30 mouse cellular contexts compared by ENCODE assay signal in the genomic region with DNA sequence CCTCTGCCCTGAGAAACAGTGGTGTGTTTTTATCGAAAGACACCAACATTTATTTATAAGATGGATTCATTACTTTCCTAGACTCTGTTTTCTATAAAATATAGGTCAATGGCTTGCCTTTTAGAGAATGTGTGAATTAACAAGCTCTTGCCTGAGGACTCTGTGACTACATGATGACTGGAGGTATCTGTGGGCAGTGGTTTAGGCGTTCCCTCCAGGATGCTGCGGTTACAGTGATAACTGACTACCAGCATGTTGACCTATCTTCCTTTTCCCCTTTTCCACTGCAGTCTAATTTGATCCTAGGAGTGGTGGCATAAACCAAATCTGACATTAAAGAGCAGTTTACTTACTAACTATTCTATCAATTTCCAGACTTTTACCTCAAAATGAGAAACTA.
DNase-seq lines count a peak whose midpoint lies in the region; ATAC-seq and TF ChIP-seq lines count a peak whose summit lies in the region.
"Had no signal": no experiment of that assay in that cellular context is flagged by ENCODE, and none has a peak within 500 bp of the region (broad histone marks: within the 10 kb centered on the region; RNA-seq: fewer than 3 reads in every experiment).

No protein-coding gene starts in this region.

- H3K4me3 ChIP-seq in liver, embryonic 13.5 days (replicated peaks), result no peak overlapping the region
- no peak overlapping the region for H3K4me3 ChIP-seq in liver, embryonic 12.5 days
- no peak overlapping the region for H3K4me3 ChIP-seq in MEL (ENCODE audit: control insufficient read depth in 1 of 2, insufficient read depth in 1 of 2, low read depth in 2 of 2, low read length in 2 of 2)
- H3K4me3 ChIP-seq: embryonic facial prominence, embryonic 10.5 days; embryonic facial prominence, embryonic 13.5 days; erythroblast, embryonic 14.5 days; forebrain, embryonic 12.5 days; forebrain, embryonic 15.5 days; gastrocnemius, adult 2 months; heart, embryonic 12.5 days; heart, embryonic 15.5 days; hindbrain, embryonic 15.5 days had no signal

- TF ChIP-seq EP300 in MEL (IDR thresholded peaks at IDR 0.05; ENCODE audit: low read depth in 1 of 2, low read length in 2 of 2), result peak; percentile 95 to 97

- TF ChIP-seq CTCF in MEL (IDR thresholded peaks at IDR 0.05 in 2 of 3, conservative IDR thresholded peaks at IDR 0.05 in 1 of 3; ENCODE audit: control insufficient read depth in 1 of 3, insufficient read depth in 1 of 3, low read depth in 2 of 3, low read length in 3 of 3, poor library complexity in 1 of 3, severe bottlenecking in 1 of 3), result no peak

- WGBS in liver, embryonic 13.5 days (ENCODE audit: insufficient replicate concordance), result 54% methylated on average over 3 of the region's 3 CpGs
- WGBS in liver, embryonic 12.5 days (ENCODE audit: insufficient replicate concordance), result 46% methylated on average over 3 of the region's 3 CpGs

- DNase-seq in liver, embryonic 13.5 days, result no peak
- DNase-seq in MEL (ENCODE audit: low read depth, low spot score), result peak; percentile 91
- peak; percentile 16 for DNase-seq in c-Kit-positive CD71-positive TER-119-negative erythroid progenitor cells, embryonic 14.5 days (ENCODE audit: low read depth)
- DNase-seq in right cerebral cortex, postnatal 14 days, result no peak
- DNase-seq: adrenal gland, postnatal 10 days; adrenal gland, postnatal 36 days; cerebellum, adult 18-20 months; cerebellum, adult 9-11 months; cerebellum, postnatal 25 days; embryo, embryonic 11 days; gastrocnemius, adult 2 months; gastrocnemius, postnatal 25 days; heart, adult 18-20 months; heart, postnatal 10 days; heart, postnatal 4 days had no signal

- no peaks in the 10 kb centered on the region for H3K27me3 ChIP-seq in liver, embryonic 13.5 days
- no peaks in the 10 kb centered on the region for H3K27me3 ChIP-seq in liver, embryonic 12.5 days (replicated peaks)
- no peaks in the 10 kb centered on the region for H3K27me3 ChIP-seq in MEL (ENCODE audit: control insufficient read depth in 1 of 2, insufficient read depth in 2 of 2, low read length in 2 of 2)
- H3K27me3 ChIP-seq: embryonic facial prominence, embryonic 13.5 days; forebrain, embryonic 12.5 days; forebrain, embryonic 15.5 days; heart, embryonic 12.5 days; heart, embryonic 15.5 days; hindbrain, embryonic 15.5 days; Patski had no signal

- no peaks in the 10 kb centered on the region for H3K9me3 ChIP-seq in liver, embryonic 13.5 days (replicated peaks)
- H3K9me3 ChIP-seq in liver, embryonic 12.5 days (replicated peaks), result no peaks in the 10 kb centered on the region
- H3K9me3 ChIP-seq in MEL (replicated peaks; ENCODE audit: insufficient read depth, low read length), result no peaks in the 10 kb centered on the region
- H3K9me3 ChIP-seq: embryonic facial prominence, embryonic 10.5 days; embryonic facial prominence, embryonic 13.5 days; forebrain, embryonic 12.5 days; forebrain, embryonic 15.5 days; heart, embryonic 12.5 days; heart, embryonic 15.5 days; hindbrain, embryonic 15.5 days had no signal

- peaks cover 53% of the 10 kb centered on the region for H3K36me3 ChIP-seq in liver, embryonic 13.5 days
- H3K36me3 ChIP-seq in liver, embryonic 12.5 days, result peaks cover 61% of the 10 kb centered on the region
- peaks cover 8 to 47% of the 10 kb centered on the region in 2 experiments for H3K36me3 ChIP-seq in MEL (ENCODE audit: control insufficient read depth in 1 of 2, insufficient read depth in 2 of 2, low read length in 2 of 2)

- ATAC-seq in liver, embryonic 13.5 days (ENCODE audit: low read depth), result peak; percentile 48; the same call in 1 of the 2 replicates
- ATAC-seq in liver, embryonic 12.5 days, result no peak
- peak; percentile 77 for ATAC-seq in megakaryocyte progenitor cell, adult 5-6 weeks (replicated peaks; ENCODE audit: poor library complexity)
- no peak for ATAC-seq in megakaryocyte, adult 5-6 weeks (ENCODE audit: poor library complexity, severe bottlenecking)
- no peak for ATAC-seq in frontal cortex, adult (ENCODE audit: low TSS enrichment)
- ATAC-seq: CD4-positive, CD25-positive, alpha-beta regulatory T cell, adult 4 months; forebrain, embryonic 15.5 days; intestine, postnatal 0 days; Patski had no signal

- no peak overlapping the region for H3K4me2 ChIP-seq in liver, embryonic 13.5 days
- no peak overlapping the region for H3K4me2 ChIP-seq in liver, embryonic 12.5 days
- H3K4me2 ChIP-seq: embryonic facial prominence, embryonic 13.5 days; forebrain, embryonic 12.5 days; forebrain, embryonic 15.5 days; heart, embryonic 12.5 days; heart, embryonic 15.5 days; hindbrain, embryonic 15.5 days had no signal

- H3K79me2 ChIP-seq in MEL (ENCODE audit: control insufficient read depth, insufficient read depth, low read length, poor library complexity), result no peaks in the 10 kb centered on the region

- H3K9ac ChIP-seq in liver, embryonic 13.5 days, result no peak overlapping the region
- H3K9ac ChIP-seq in liver, embryonic 12.5 days, result no peak overlapping the region
- no peak overlapping the region; the same call in 1 of the 2 replicates for H3K9ac ChIP-seq in MEL (ENCODE audit: control insufficient read depth, low read depth, low read length, poor library complexity, severe bottlenecking)
- H3K9ac ChIP-seq: embryonic facial prominence, embryonic 13.5 days; forebrain, embryonic 12.5 days; forebrain, embryonic 15.5 days; heart, embryonic 12.5 days; heart, embryonic 15.5 days; hindbrain, embryonic 15.5 days had no signal

- no peak overlapping the region for H3K27ac ChIP-seq in liver, embryonic 13.5 days
- no peak overlapping the region for H3K27ac ChIP-seq in liver, embryonic 12.5 days
- peak overlapping the region; percentile 81 for H3K27ac ChIP-seq in MEL (ENCODE audit: control insufficient read depth, low read depth, low read length)
- H3K27ac ChIP-seq: embryonic facial prominence, embryonic 10.5 days; embryonic facial prominence, embryonic 13.5 days; forebrain, embryonic 12.5 days; forebrain, embryonic 15.5 days; gastrocnemius, adult 2 months; heart, embryonic 15.5 days; hindbrain, embryonic 15.5 days had no signal

- no peak for TF ChIP-seq POLR2A in MEL (IDR thresholded peaks at IDR 0.05; ENCODE audit: control insufficient read depth in 1 of 2, insufficient read depth in 1 of 2, low read depth in 1 of 2, low read length in 2 of 2, poor library complexity in 1 of 2)

- H3K4me1 ChIP-seq in liver, embryonic 13.5 days (replicated peaks), result peaks cover 12% of the 10 kb centered on the region; the same call in 1 of the 2 replicates
- peaks cover 4% of the 10 kb centered on the region; the same call in 1 of the 2 replicates for H3K4me1 ChIP-seq in liver, embryonic 12.5 days
- H3K4me1 ChIP-seq in MEL (ENCODE audit: control insufficient read depth in 1 of 2, insufficient read depth in 2 of 2, low read length in 2 of 2), result peaks cover 21 to 32% of the 10 kb centered on the region in 2 experiments
- H3K4me1 ChIP-seq: embryonic facial prominence, embryonic 10.5 days; embryonic facial prominence, embryonic 13.5 days; forebrain, embryonic 12.5 days; forebrain, embryonic 15.5 days; hindbrain, embryonic 15.5 days had no signal

- no peak for TF ChIP-seq RAD21 in MEL (IDR thresholded peaks at IDR 0.05; ENCODE audit: low read depth, low read length)

TF ChIP-seq in MEL, 35 proteins besides CTCF, POLR2A, EP300 and RAD21 (continues in another document):
- TF ChIP-seq RCOR1 (IDR thresholded peaks at IDR 0.05; ENCODE audit: low read depth, low read length) (peak; percentile 97), MEF2A (IDR thresholded peaks at IDR 0.05; ENCODE audit: extremely low read depth, insufficient replicate concordance, low read depth, low read length, poor library complexity, severe bottlenecking) (no peak), USF1 (IDR thresholded peaks at IDR 0.05; ENCODE audit: low read depth, low read length) (no peak), UBTF (IDR thresholded peaks at IDR 0.05; ENCODE audit: borderline replicate concordance, insufficient read depth, low read depth, low read length) (no peak), NRF1 (IDR thresholded peaks at IDR 0.05; ENCODE audit: insufficient read depth, low read depth, low read length, poor library complexity, severe bottlenecking) (no peak), ETS1 (IDR thresholded peaks at IDR 0.05; ENCODE audit: low read depth, low read length) (peak; percentile 79; the same call in 1 of the 2 replicates), MAX (IDR thresholded peaks at IDR 0.05; ENCODE audit: low read length) (peak; percentile 48; the same call in 1 of the 2 replicates), SIN3A (IDR thresholded peaks at IDR 0.05; ENCODE audit: low read length) (peak; percentile 63), SMC3 (IDR thresholded peaks at IDR 0.05; ENCODE audit: low read depth, low read length) (no peak), MYC (IDR thresholded peaks at IDR 0.05; ENCODE audit: low read depth, low read length) (0 out of 2 replicates have a peak, but pooled peaks have one; percentile 25), ZKSCAN1 (IDR thresholded peaks at IDR 0.05; ENCODE audit: low read depth, low read length) (no peak), POLR2AphosphoS5 (IDR thresholded peaks at IDR 0.05; ENCODE audit: borderline replicate concordance, low read depth, low read length) (no peak), JUND (IDR thresholded peaks at IDR 0.05; ENCODE audit: low read depth, low read length) (no peak), TAL1 (IDR thresholded peaks at IDR 0.05; ENCODE audit: low read length) (peak; percentile 55), ZNF384 (IDR thresholded peaks at IDR 0.05; ENCODE audit: low read depth, low read length) (no peak), USF2 (IDR thresholded peaks at IDR 0.05; ENCODE audit: borderline replicate concordance in 1 of 2, insufficient read depth in 1 of 2, low read depth in 1 of 2, low read length in 2 of 2) (no peak), TCF12 (IDR thresholded peaks at IDR 0.05; ENCODE audit: low read depth, low read length) (peak; percentile 65), MYB (IDR thresholded peaks at IDR 0.05; ENCODE audit: low read depth, low read length) (peak; percentile 60; the same call in 1 of the 2 replicates), MAZ (IDR thresholded peaks at IDR 0.05; ENCODE audit: low read depth, low read length) (no peak), GABPA (IDR thresholded peaks at IDR 0.05; ENCODE audit: low read depth, low read length) (no peak), ELF1 (IDR thresholded peaks at IDR 0.05; ENCODE audit: low read depth, low read length) (no peak), ZC3H11A (IDR thresholded peaks at IDR 0.05; ENCODE audit: low read depth, low read length) (no peak), GATA1 (IDR thresholded peaks at IDR 0.05; ENCODE audit: low read depth, low read length) (peak; percentile 88), BHLHE40 (IDR thresholded peaks at IDR 0.05; ENCODE audit: borderline replicate concordance, low read depth, low read length) (no peak), TBP (IDR thresholded peaks at IDR 0.05; ENCODE audit: low read depth, low read length) (peak; percentile 52; the same call in 1 of the 2 replicates), HCFC1 (IDR thresholded peaks at IDR 0.05; ENCODE audit: low read depth, low read length) (no peak), MAFK (IDR thresholded peaks at IDR 0.05; ENCODE audit: borderline replicate concordance, low read depth, low read length) (peak; percentile 63; the same call in 1 of the 2 replicates)

Comparison
In these comparisons a context has a peak if more than half of its experiments do, and no peak if none do; other contexts are left out.
1. ATAC-seq: peak in liver, embryonic 13.5 days (single experiment) and megakaryocyte progenitor cell, adult 5-6 weeks (single experiment); none in liver, embryonic 12.5 days (single experiment), megakaryocyte, adult 5-6 weeks (single experiment) and frontal cortex, adult (single experiment).
2. DNase-seq: peak in MEL (single experiment) and c-Kit-positive CD71-positive TER-119-negative erythroid progenitor cells, embryonic 14.5 days (single experiment); none in liver, embryonic 13.5 days (single experiment) and right cerebral cortex, postnatal 14 days (single experiment).